Mouse (Mus musculus): Measurements from ENCODE around the gene Dedd2.

Dedd2 gene

GRCm38 (mm10) chr7:25246079-25246758 is 25.8 kb upstream of the Dedd2 start:
- DNase-seq (ENCODE audit: low spot score): no peak

GRCm38 (mm10) chr7:25244562-25245369 is 24.4 kb upstream of the Dedd2 start:
- no peak for DNase-seq (ENCODE audit: low spot score)

GRCm38 (mm10) chr7:25243361-25243760 is 22.9 kb upstream of the Dedd2 start:
- no peak for DNase-seq (ENCODE audit: low spot score)

GRCm38 (mm10) chr7:25241062-25241461 is 20.6 kb upstream of the Dedd2 start:
- no peak for DNase-seq (ENCODE audit: low spot score)

GRCm38 (mm10) chr7:25240631-25241030 is 20.2 kb upstream of the Dedd2 start:
- no peak for DNase-seq (ENCODE audit: low spot score)

DNA sequence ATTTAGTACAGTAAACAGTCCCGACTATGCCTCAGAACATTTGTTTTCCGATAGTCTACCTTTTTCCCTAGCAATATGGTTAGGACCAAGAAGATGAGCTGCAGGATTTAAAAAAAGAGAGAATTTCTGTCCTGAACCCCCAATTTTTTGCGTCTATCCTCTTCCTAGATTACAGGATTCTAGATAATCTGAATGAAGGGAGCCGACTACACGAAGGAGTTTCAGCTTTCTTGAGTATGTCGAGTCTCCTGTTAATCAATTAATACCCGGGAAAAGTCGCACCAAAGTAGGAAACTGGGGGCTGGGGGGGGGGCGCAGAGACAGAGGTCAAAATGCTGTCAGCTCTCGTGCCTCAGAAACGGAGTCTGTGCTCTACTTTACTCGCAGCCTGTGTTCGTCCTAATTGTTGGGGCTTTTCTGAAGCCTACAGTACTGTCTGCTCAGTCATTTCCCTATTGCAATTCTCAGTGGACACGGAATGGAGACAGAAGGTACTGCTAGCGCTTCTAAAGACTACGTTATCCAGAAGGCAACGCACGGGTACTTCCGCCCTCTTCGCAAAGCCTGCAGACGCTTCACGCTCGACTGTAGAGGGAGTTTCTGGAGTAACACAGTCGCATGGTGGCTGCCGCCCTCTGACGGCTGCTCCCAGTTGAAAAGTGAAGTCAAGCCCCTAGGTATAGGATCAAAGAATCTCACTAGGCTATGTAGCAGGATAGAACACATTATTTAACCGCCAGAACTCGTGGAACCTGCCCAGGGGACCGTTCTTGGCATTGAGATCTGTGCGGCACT is 18.6 kb upstream of the Dedd2 start:
- no peak for DNase-seq (ENCODE audit: low spot score)

DNA sequence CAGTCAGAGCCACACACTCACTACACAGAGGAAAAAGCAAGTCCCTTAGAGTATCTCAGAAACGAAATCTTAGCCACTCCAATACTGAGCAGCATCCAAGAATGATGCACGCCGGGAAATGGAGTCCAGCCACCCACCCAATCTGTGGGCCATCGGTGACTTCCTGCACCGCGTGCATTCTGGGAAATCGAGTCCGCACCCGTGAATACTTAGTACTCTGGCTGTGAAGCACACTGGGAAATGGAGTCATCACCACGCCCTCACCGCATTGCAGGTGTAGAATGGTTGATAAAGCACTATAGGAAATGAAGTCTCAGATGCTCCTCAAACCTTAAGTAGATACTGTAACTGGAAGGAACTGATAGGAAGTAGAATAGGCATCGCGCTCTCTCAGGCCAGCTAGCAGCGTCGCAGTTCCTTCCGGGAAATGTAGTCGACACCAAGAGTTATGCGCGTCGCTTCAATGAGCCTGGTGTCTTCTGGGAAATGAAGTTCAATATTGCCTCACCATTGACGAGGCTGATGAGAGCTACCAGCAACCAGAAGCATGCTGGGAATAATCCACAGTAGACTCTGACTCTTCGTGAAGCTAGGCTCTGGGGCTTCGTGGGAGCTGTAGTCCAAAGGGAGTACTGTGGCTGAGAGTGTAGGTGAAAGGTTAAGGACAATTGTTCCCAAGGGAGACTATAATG is 17.7 kb upstream of the Dedd2 start:
- peak; percentile 85 for DNase-seq (ENCODE audit: low spot score)

DNA sequence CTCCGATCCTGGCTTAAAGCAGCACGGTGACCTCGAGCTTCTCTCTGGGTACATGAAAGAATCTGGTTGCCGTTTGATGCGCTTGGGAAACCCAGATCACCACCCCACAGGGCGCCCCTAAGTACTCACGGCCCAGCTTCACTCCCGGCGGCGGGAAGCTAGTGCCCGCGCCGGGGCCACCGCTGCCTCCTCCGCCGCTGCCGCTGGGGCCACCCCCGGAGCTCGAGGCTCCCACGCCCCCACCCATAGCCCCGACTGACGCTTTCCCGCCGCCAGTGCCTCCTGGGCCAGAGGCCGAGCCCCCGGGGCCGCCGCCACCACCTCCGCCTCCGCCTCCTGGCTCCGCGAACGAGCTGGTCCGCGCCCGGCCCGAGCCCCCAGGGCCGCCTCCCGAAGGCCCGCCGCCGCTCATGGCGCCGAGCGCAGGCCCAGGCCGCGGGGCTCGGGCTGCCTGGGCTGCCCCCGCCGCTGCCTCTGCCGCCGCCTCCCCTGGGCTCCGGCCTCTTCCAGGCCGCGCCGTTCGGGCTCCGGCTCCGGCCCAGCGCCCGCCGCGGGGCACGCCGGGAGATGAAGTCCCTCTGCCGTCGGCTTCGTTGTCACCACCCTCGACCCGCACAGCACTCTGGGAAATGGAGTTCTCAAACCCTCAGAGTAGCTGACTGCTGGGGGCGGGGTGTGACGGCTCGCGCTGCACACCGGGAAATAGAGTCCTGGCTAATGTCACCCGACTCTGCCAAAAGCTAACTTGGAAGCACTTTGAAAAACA is 17.0 kb upstream of the Dedd2 start, which contains the start of gene Gsk3a:
Gsk3a (minus strand) TSS at position 603 of the 766 bp plus-strand sequence.
- DNase-seq (ENCODE audit: low spot score): no peak

DNA sequence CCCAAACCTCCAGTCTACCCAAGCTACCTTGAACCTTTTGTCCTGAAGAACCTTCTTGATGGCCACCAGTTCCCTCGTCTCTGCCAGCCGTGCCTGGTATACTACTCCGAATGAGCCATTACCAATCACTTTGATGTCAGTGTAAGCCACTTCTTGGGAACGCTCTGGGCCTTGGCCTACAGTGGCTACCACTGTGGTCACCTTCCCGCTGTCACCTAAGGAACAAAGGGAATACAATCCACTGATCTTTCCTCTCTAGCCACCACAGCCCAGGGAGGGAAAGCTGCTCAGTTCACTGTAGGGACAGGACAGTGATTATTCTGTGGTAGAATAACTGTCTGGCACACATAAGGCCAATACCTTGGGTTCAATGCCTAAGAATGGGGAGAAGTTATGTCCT is 15.1 kb upstream of the Dedd2 start:
- no peak for DNase-seq (ENCODE audit: low spot score)

DNA sequence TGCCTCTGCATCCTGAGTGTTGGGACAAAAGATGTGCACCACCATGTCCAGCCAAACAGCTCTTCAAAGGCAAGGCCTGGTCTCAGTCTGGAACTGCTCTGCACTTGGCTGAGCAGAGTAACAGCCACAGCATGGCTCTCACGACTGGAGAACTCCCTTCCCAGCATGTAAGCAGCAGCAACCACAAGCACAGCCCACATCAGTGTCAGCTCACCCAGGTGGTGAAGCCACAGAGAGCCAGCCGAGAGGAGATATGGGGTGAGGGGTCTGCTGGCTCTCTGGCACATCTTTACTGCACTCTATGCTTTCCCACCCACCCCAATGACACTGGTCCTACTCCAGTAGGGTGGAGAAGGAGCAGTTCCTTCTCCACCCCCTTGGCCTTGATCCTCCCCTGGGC is 12.6 kb upstream of the Dedd2 start:
- DNase-seq (ENCODE audit: low spot score): no peak

DNA sequence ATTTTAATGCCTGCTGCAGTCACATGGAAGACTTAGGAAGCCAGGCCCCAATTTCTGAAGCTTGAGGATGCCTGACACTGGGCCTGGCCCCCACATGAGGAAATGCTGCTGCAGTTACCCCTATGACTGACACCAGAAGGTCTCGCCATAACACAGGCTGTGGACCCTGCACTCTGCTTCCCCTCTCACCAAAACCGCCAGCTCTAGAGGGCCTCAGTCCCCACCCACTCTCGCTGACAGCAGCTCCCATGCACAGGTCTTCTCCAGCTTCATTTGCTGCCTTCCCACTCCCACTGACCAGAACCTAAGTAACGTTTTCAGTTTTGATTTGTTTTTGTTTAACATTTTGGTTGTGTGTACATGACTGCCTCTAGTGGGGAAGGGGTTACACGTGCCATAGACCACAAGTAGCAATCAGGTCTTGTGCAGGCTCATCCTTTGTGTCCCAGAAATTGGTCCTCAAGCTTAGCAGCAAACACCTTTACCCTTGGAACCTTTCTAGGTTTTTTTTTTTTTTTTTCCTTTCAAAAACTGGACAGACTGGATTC is 11.8 kb upstream of the Dedd2 start:
- DNase-seq (ENCODE audit: low spot score): no peak

DNA sequence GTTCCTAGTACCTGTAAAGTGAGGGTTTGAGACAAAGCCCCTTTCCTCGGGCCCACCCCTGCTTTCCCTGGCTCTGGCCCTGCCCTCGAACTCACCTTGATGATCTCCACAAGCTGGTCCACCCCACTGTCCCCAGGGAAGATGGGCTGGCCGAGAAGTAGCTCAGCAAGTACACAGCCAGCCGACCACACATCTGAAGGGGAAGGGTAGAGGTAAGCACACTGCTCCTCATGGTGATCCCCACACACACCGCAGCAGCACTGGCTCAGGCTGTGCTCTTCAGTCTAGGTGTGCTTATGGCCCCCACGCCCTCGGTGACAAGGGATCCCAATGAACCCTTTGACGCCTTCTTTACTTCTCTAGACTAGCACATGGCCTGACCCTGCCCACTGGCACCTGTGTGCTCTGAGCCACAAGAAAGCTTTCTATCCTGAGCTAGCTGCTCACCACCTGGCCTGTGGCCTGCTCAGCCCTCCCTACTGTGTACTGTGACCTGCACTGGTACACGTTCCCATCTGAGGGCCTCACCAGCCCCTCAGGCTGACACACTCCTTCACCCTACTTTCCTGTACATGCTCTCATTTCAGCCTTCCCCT is 10.4 kb upstream of the Dedd2 start:
- no peak for DNase-seq (ENCODE audit: low spot score)

GRCm38 (mm10) chr7:25227523-25228300 is 7.3 kb upstream of the Dedd2 start:
- no peak for DNase-seq (ENCODE audit: low spot score)

DNA sequence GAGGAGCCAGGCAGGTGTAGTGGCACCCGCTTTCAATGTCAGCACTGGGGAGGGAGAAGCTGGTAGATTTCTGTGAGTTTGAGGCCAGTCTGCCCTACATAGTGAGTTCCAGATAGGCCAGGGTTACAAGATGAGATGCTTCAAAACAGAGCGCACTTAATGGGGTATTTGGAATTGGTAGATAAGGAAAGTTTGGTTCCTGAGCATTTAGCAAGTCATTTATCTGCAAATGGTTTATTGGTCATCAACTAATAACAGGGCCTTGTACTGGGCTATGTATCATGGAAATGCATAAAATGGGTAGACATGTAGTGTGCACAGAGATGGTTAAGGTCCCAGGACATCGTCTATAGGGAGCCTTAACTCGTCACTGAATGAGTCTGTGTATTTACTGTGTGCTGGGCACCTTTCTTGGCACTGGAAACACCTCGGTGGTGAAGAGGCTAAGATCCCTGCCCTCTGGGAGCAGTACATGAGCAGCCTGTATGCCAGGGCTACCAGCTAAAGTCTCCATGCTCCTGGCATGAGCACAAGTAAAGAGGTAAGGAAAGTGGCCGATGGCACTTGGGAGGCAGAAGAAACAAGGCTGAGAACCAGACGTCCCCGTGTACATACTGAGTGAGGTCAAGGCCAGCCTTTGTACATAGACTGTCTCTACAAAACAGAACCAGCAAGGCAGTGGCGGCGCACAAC is 2.0 kb upstream of the Dedd2 start:
- no peak for DNase-seq (ENCODE audit: low spot score)

GRCm38 (mm10) chr7:25221102-25221883 is 878 bp upstream of the Dedd2 start, which contains the start of gene Zfp526:
TSS of gene Zfp526 (plus strand) at chr7:25221425.
- DNase-seq (ENCODE audit: low spot score): peak; percentile 93

GRCm38 (mm10) chr7:25219756-25220456 is 509 bp downstream of the Dedd2 start:
- peak; percentile 81 for DNase-seq (ENCODE audit: low spot score)

DNA sequence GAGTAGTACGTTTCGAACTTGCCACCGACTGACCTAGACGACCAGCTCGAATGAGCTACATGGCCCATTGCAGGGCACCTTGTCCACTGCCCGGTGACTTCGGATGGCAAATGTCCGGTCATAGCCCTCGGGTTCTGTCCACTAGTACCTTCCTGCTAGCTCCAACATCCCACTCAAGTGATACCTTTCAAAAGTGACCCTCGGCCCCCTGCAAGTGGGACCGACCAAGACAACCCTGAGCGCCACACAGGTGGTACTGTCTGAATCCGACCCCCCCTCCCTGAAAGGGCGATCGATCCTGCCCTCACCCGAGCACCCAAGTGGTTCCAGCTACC is 1.0 kb downstream of the Dedd2 start:
- DNase-seq (ENCODE audit: low spot score): no peak

Measured in ovary, postnatal 10 days (tissue).